Mouse (Mus musculus) embryo, embryonic 11 days (tissue): ENCODE measurements around the gene Gm14744.
"Not testable (repeated sequence)": the region's sequence is repeated elsewhere in the genome, so short reads cannot be mapped to it uniquely, and the experiment has no call there.

Experiments
- DNase-seq: peaks from one replicate; pipeline ENCODE4 v3.0.0-alpha.2; 2015

Gene Gm14744

GRCm38 (mm10) chrX:77864458-77864857, at the start of gene Gm14744:
TSS of gene Gm14744 (plus strand) at chrX:77864758.
- DNase-seq: not testable (repeated sequence)

GRCm38 (mm10) chrX:77853523-77853922, 11.0 kb upstream of the Gm14744 start, which contains the start of gene Pbsn:
TSS of gene Pbsn (minus strand) at chrX:77853623.
- DNase-seq: no peak

DNA sequence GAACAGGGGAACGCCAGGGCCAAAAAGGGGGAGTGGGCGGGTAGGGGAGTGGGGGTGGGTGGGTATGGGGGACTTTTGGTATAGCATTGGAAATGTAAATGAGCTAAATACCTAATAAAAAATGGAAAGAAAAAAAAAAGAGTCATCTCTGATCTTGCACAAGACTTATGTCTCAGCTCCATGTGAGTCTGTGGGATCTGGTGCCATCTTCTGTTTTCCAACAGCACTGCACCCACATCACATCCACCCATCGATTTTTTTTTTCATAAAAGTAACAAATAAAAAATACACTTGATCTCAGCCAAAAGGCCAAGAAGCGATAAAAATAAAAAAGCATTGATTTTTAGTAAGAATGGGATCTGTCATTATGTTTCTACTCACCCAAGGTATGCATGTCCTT, 15.5 kb downstream of the Gm14744 start:
- not testable (repeated sequence) for DNase-seq
